Mouse (Mus musculus): Measurements from ENCODE around the gene Lsm11. TPM values are rescaled to one million over a fixed set of nuclear protein-coding genes. Genes with fewer than 3 reads are reported as not detected.

Gene Lsm11
- polyA plus RNA-seq, 1 experiment from 2014 or later = 24.6 TPM

GRCm38 (mm10) chr11:45966896-45967295 is 22.2 kb upstream of the Lsm11 start:
- ATAC-seq = no peak
- H3K27ac ChIP-seq (ENCODE audit: low read depth, low read length) = no peak overlapping the region
- no peak overlapping the region for H3K4me2 ChIP-seq (ENCODE audit: low read length)
- H3K4me1 ChIP-seq (ENCODE audit: control insufficient read depth, insufficient read depth, low read depth, low read length) = no peaks in the 10 kb centered on the region
- no peaks in the 10 kb centered on the region for H3K27me3 ChIP-seq (replicated peaks; ENCODE audit: control insufficient read depth, insufficient read depth, low read length)
- no peak overlapping the region for H3K4me3 ChIP-seq (ENCODE audit: low read length)
- H3K36me3 ChIP-seq (ENCODE audit: control insufficient read depth, insufficient read depth, low read length) = no peaks in the 10 kb centered on the region
- 90% methylated on average over 4 of the region's 4 CpGs for WGBS
- H3K9me3 ChIP-seq (ENCODE audit: control insufficient read depth, low read length) = no peaks in the 10 kb centered on the region
- H3K9ac ChIP-seq (ENCODE audit: low read depth, low read length) = no peak overlapping the region

GRCm38 (mm10) chr11:45960003-45960402 is 15.3 kb upstream of the Lsm11 start:
- ATAC-seq = no peak
- Histone ChIP-seq H3K27ac (ENCODE audit: low read depth, low read length) (no peak overlapping the region), H3K9me3 (ENCODE audit: control insufficient read depth, low read length) (no peaks in the 10 kb centered on the region), H3K27me3 (replicated peaks; ENCODE audit: control insufficient read depth, insufficient read depth, low read length) (no peaks in the 10 kb centered on the region), H3K36me3 (ENCODE audit: control insufficient read depth, insufficient read depth, low read length) (no peaks in the 10 kb centered on the region), H3K4me2 (ENCODE audit: low read length) (no peak overlapping the region), H3K4me1 (ENCODE audit: control insufficient read depth, insufficient read depth, low read depth, low read length) (no peaks in the 10 kb centered on the region), H3K9ac (ENCODE audit: low read depth, low read length) (no peak overlapping the region), H3K4me3 (ENCODE audit: low read length) (no peak overlapping the region)
- 86% methylated on average over 5 of the region's 5 CpGs for WGBS

GRCm38 (mm10) chr11:45959598-45959997 is 14.9 kb upstream of the Lsm11 start:
- no peak for ATAC-seq
- H3K27me3 ChIP-seq (replicated peaks; ENCODE audit: control insufficient read depth, insufficient read depth, low read length) = no peaks in the 10 kb centered on the region
- H3K9me3 ChIP-seq (ENCODE audit: control insufficient read depth, low read length) = no peaks in the 10 kb centered on the region
- no peak overlapping the region for H3K9ac ChIP-seq (ENCODE audit: low read depth, low read length)
- H3K27ac ChIP-seq (ENCODE audit: low read depth, low read length) = no peak overlapping the region
- H3K36me3 ChIP-seq (ENCODE audit: control insufficient read depth, insufficient read depth, low read length) = no peaks in the 10 kb centered on the region
- no peak overlapping the region for H3K4me3 ChIP-seq (ENCODE audit: low read length)
- H3K4me2 ChIP-seq (ENCODE audit: low read length) = no peak overlapping the region
- peaks cover 2% of the 10 kb centered on the region; the same call in 1 of the 2 replicates for H3K4me1 ChIP-seq (ENCODE audit: control insufficient read depth, insufficient read depth, low read depth, low read length)
- WGBS = 74% methylated on average over 3 of the region's 3 CpGs

- H3K27ac ChIP-seq (ENCODE audit: low read depth, low read length) = peak within 1 kb of the TSS; percentile 81; the same call in 1 of the 2 replicates
- peak; percentile 99 for ATAC-seq
- H3K36me3 ChIP-seq (ENCODE audit: control insufficient read depth, insufficient read depth, low read length) = peaks cover 4% of the 10 kb centered on the region; the same call in 1 of the 2 replicates
- H3K4me3 ChIP-seq (ENCODE audit: low read length) = peak within 1 kb of the TSS; percentile 72
- H3K4me2 ChIP-seq (ENCODE audit: low read length) = peak within 1 kb of the TSS; percentile 60
- WGBS = under 1% methylated on average over 32 of the region's 32 CpGs
- H3K27me3 ChIP-seq (replicated peaks; ENCODE audit: control insufficient read depth, insufficient read depth, low read length) = no peaks in the 10 kb centered on the region
- no peaks in the 10 kb centered on the region for H3K9me3 ChIP-seq (ENCODE audit: control insufficient read depth, low read length)
- peak within 1 kb of the TSS; percentile 74 for H3K9ac ChIP-seq (ENCODE audit: low read depth, low read length)
- H3K4me1 ChIP-seq (ENCODE audit: control insufficient read depth, insufficient read depth, low read depth, low read length) = peaks cover 3% of the 10 kb centered on the region; the same call in 1 of the 2 replicates
These were observed 10.4 kb upstream of the Lsm11 start, which contains the start of gene Thg1l for GRCm38 (mm10) chr11:45955127-45955627. Gene Thg1l (minus strand): TSS chr11:45955494.

- no peak for ATAC-seq
- H3K36me3 ChIP-seq (ENCODE audit: control insufficient read depth, insufficient read depth, low read length) = peaks cover 6% of the 10 kb centered on the region; the same call in 1 of the 2 replicates
- H3K4me2 ChIP-seq (ENCODE audit: low read length) = no peak overlapping the region
- WGBS = 87% methylated on average over 2 of the region's 2 CpGs
- no peak overlapping the region for H3K27ac ChIP-seq (ENCODE audit: low read depth, low read length)
- no peaks in the 10 kb centered on the region for H3K9me3 ChIP-seq (ENCODE audit: control insufficient read depth, low read length)
- peaks cover 8% of the 10 kb centered on the region for H3K4me1 ChIP-seq (ENCODE audit: control insufficient read depth, insufficient read depth, low read depth, low read length)
- H3K27me3 ChIP-seq (replicated peaks; ENCODE audit: control insufficient read depth, insufficient read depth, low read length) = no peaks in the 10 kb centered on the region
- H3K4me3 ChIP-seq (ENCODE audit: low read length) = no peak overlapping the region
- H3K9ac ChIP-seq (ENCODE audit: low read depth, low read length) = no peak overlapping the region
These were observed 2.8 kb upstream of the Lsm11 start for GRCm38 (mm10) chr11:45947491-45947890.

GRCm38 (mm10) chr11:45946796-45947195 is 2.1 kb upstream of the Lsm11 start:
- no peak overlapping the region for H3K9ac ChIP-seq (ENCODE audit: low read depth, low read length)
- no peak overlapping the region for H3K4me2 ChIP-seq (ENCODE audit: low read length)
- no peaks in the 10 kb centered on the region for H3K9me3 ChIP-seq (ENCODE audit: control insufficient read depth, low read length)
- no peak for ATAC-seq
- no peaks in the 10 kb centered on the region for H3K27me3 ChIP-seq (replicated peaks; ENCODE audit: control insufficient read depth, insufficient read depth, low read length)
- no peak overlapping the region for H3K4me3 ChIP-seq (ENCODE audit: low read length)
- H3K36me3 ChIP-seq (ENCODE audit: control insufficient read depth, insufficient read depth, low read length) = peaks cover 6% of the 10 kb centered on the region; the same call in 1 of the 2 replicates
- 77% methylated on average over 4 of the region's 4 CpGs for WGBS
- H3K4me1 ChIP-seq (ENCODE audit: control insufficient read depth, insufficient read depth, low read depth, low read length) = peaks cover 11% of the 10 kb centered on the region
- no peak overlapping the region for H3K27ac ChIP-seq (ENCODE audit: low read depth, low read length)

- Histone ChIP-seq H3K9me3 (ENCODE audit: control insufficient read depth, low read length) (no peaks in the 10 kb centered on the region), H3K36me3 (ENCODE audit: control insufficient read depth, insufficient read depth, low read length) (no peaks in the 10 kb centered on the region), H3K4me3 (ENCODE audit: low read length) (peak overlapping the region; percentile 55), H3K9ac (ENCODE audit: low read depth, low read length) (peak overlapping the region; percentile 85), H3K27me3 (replicated peaks; ENCODE audit: control insufficient read depth, insufficient read depth, low read length) (no peaks in the 10 kb centered on the region), H3K27ac (ENCODE audit: low read depth, low read length) (peak overlapping the region; percentile 61), H3K4me2 (ENCODE audit: low read length) (peak overlapping the region; percentile 69), H3K4me1 (ENCODE audit: control insufficient read depth, insufficient read depth, low read depth, low read length) (peaks cover 11% of the 10 kb centered on the region)
- WGBS = under 1% methylated on average over 41 of the region's 49 CpGs
- ATAC-seq = peak; percentile 60
These were observed 668 bp downstream of the Lsm11 start for GRCm38 (mm10) chr11:45943891-45944642.

GRCm38 (mm10) chr11:45943108-45943705 is 1.5 kb downstream of the Lsm11 start:
- no peaks in the 10 kb centered on the region for H3K9me3 ChIP-seq (ENCODE audit: control insufficient read depth, low read length)
- ATAC-seq = no peak
- no peaks in the 10 kb centered on the region for H3K36me3 ChIP-seq (ENCODE audit: control insufficient read depth, insufficient read depth, low read length)
- H3K27ac ChIP-seq (ENCODE audit: low read depth, low read length) = no peak overlapping the region
- peak overlapping the region; percentile 55 for H3K4me3 ChIP-seq (ENCODE audit: low read length)
- H3K4me1 ChIP-seq (ENCODE audit: control insufficient read depth, insufficient read depth, low read depth, low read length) = peaks cover 11% of the 10 kb centered on the region
- H3K9ac ChIP-seq (ENCODE audit: low read depth, low read length) = peak overlapping the region; percentile 85
- WGBS = 35% methylated on average over 7 of the region's 7 CpGs
- peak overlapping the region; percentile 69 for H3K4me2 ChIP-seq (ENCODE audit: low read length)
- no peaks in the 10 kb centered on the region for H3K27me3 ChIP-seq (replicated peaks; ENCODE audit: control insufficient read depth, insufficient read depth, low read length)

GRCm38 (mm10) chr11:45942281-45942680 is 2.5 kb downstream of the Lsm11 start:
- no peaks in the 10 kb centered on the region for H3K36me3 ChIP-seq (ENCODE audit: control insufficient read depth, insufficient read depth, low read length)
- H3K4me3 ChIP-seq (ENCODE audit: low read length) = no peak overlapping the region
- no peaks in the 10 kb centered on the region for H3K9me3 ChIP-seq (ENCODE audit: control insufficient read depth, low read length)
- peaks cover 11% of the 10 kb centered on the region for H3K4me1 ChIP-seq (ENCODE audit: control insufficient read depth, insufficient read depth, low read depth, low read length)
- ATAC-seq = no peak
- 90% methylated on average over 7 of the region's 7 CpGs for WGBS
- 0 out of 2 replicates have a peak overlapping the region, but pooled peaks have one; percentile 69 for H3K4me2 ChIP-seq (ENCODE audit: low read length)
- no peak overlapping the region for H3K27ac ChIP-seq (ENCODE audit: low read depth, low read length)
- no peak overlapping the region for H3K9ac ChIP-seq (ENCODE audit: low read depth, low read length)
- H3K27me3 ChIP-seq (replicated peaks; ENCODE audit: control insufficient read depth, insufficient read depth, low read length) = no peaks in the 10 kb centered on the region
